Mouse (Mus musculus): ENCODE results near the gene Aph1b.

Gene Aph1b

GRCm38 (mm10) chr9:66736551-66736950, 58.7 kb downstream of the Aph1b start:
- DNase-seq = no peak

- DNase-seq = no peak
Measured at GRCm38 (mm10) chr9:66736016-66736415, 59.3 kb downstream of the Aph1b start.

DNA sequence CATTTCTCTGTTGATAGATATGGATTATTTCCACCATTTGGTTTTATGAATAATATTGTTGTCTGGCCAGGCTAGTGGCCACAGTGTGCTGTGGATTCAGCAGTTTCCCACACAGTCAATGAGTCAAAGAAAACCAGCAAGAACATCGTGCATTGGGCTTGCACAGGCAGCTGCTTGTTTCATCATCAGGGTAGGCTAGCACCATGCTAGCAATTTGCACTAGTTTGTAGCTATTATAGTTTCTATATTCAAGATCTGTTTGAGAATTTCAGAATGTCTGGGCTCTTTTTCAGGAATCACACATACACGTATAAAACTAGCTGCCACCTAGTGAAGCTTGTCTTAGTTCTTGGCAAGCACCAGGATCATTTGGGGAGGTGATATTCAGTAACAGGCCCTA, 60.2 kb downstream of the Aph1b start:
- peak; percentile 46 for DNase-seq

DNA sequence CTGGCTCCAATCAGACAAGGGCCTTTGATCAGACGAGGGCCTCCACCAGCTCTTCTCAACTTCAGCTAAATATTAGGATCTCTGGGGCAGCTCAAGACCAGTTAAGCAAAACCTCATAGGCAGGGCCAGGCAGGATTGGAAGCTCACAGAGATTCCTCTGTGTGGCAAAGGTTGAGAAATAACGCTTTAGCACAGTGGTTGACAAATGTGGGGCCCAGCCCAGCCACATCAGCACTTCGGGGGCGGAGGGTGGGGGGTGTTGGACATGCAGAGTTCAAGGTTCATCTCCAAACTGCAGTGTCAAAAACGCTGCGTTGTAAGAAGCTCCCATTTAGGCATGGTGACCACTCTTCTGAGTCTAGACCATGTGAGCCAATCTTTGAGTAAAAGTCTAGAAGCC, 60.7 kb downstream of the Aph1b start:
- no peak for DNase-seq

- DNase-seq = peak; percentile 86
Measured at GRCm38 (mm10) chr9:66732791-66733691, 62.2 kb downstream of the Aph1b start.

DNA sequence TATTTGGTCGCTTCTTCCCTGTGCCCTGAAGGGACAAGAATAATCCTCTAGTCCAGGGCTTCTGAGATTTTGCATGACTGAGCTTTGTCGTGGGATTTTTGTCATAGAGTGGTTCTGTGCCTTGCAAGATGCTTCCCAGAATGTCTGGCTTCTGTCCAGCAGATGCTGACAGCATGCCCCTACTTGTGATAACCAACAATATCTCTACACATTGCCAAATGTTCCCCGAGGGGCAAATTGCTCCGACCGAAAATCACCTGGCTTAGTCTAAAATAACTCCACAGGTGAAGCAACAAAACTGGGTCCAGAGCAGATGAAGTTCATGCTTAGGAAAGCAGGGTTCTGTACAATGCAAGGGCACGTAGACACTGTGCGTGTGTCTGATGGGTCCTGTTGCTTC, 64.0 kb downstream of the Aph1b start:
- DNase-seq = no peak

GRCm38 (mm10) chr9:66730556-66730955, 64.7 kb downstream of the Aph1b start:
- no peak for DNase-seq

DNA sequence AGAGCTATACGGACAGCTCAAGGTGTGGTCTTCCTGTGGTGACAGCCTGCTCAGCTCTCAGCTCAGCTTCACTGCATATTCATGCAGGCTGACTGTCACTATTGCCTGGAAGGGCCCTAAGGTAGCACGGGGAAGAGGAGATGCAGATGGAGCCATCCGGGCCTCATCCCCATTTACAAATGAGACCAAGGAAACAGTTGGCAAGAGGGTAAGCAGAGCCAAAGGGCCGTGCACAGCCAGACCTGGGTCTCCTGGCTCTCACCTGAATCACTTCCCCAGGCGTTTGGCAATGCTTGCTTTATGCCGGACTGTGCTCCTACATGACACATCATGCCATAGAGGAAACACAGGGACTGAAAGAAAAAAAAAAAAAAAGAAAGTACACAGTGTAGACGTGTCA, 68.0 kb downstream of the Aph1b start:
- no peak for DNase-seq

- no peak for DNase-seq
Measured at GRCm38 (mm10) chr9:66725591-66725990, 69.7 kb downstream of the Aph1b start.

Measured in right cerebral cortex, adult 18-20 months (tissue).